Mouse (Mus musculus) liver, embryonic 14.5 days (tissue): ENCODE measurements around the gene Plin2.

ENCODE experiments used
- CTCF ChIP-seq: IDR thresholded peaks from 2 replicates; pipeline ENCODE4 v1.5.1; 2016; ENCODE audit warnings: antibody characterized with exemption, low read depth, control low read depth
- EP300 ChIP-seq: IDR thresholded peaks from 2 replicates; pipeline ENCODE4 v1.6.1; 2016; ENCODE audit warnings: antibody characterized with exemption, low read depth

DNA sequence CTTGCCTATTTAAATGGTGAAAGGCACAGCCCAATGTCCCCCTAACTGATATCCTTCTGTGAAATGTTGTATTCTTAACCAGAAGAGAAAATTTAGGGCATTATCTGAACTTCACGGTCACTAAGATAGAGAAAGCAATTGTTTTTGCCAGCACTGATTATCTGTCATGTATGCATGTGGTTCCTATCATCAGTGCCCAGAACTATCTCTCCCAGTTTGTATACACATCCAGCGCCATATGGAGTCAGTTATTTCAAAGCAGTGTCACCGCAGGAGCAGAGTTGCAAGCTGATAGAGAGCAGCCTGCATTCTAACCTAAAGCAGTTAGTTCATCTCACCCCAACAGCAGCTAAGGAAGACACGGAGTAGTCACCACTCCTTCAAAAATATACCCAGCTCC is 5.9 kb downstream of the Plin2 start:
- TF ChIP-seq CTCF (no peak), EP300 (peak; percentile 91)
